Mouse (Mus musculus): ENCODE measurements at regions not wholly inside any gene's neighbourhood (a gene's known extent, or its start where the extent isn't known, plus 50 kb on each side); places are given as distances from the start of the nearest gene placed in this dataset.
"Not testable (repeated sequence)": the region's sequence is repeated elsewhere in the genome, so short reads cannot be mapped to it uniquely, and the experiment has no call there.

DNA sequence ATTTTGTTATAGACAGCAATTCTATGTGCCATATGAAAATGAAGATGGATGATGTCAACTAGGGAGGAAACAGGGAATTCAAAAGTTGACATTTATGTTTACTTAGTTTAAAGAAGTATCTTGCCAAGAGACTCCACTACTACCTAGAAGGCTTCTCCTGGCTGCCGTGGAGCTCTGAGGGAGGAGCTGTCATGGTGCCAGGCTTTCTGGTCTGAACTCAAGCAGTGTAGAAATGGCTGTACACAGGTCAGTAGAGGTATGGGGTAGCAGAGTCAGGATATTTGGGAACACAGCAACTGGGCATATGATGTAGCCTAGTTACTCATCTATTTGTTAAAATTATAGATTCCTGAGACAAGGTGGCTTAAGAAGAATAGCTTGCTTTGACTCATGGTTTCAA is 341.4 kb upstream of the Zfp703 start:
- H3K36me3 ChIP-seq (ENCODE audit: control insufficient read depth, insufficient read depth, low read length) = no peaks in the 10 kb centered on the region
- no peaks in the 10 kb centered on the region for H3K4me1 ChIP-seq (ENCODE audit: control insufficient read depth, insufficient read depth, low read length)
- no peak overlapping the region for H3K9ac ChIP-seq (ENCODE audit: low read depth, low read length)
- H3K4me2 ChIP-seq = no peak overlapping the region
- H3K4me3 ChIP-seq (ENCODE audit: low read depth, low read length) = no peak overlapping the region
- ATAC-seq (replicated peaks; ENCODE audit: insufficient number of reproducible peaks, low FRiP score, low TSS enrichment) = no peak
- H3K9me3 ChIP-seq (replicated peaks; ENCODE audit: control insufficient read depth, low read length) = no peaks in the 10 kb centered on the region
- H3K27ac ChIP-seq (ENCODE audit: low read depth, low read length) = no peak overlapping the region
- H3K27me3 ChIP-seq (ENCODE audit: control insufficient read depth, insufficient read depth, low read length) = no peaks in the 10 kb centered on the region; the same call in 1 of the 2 replicates
- 63% methylated on average over 1 of the region's 1 CpGs for WGBS (ENCODE audit: insufficient replicate concordance)

DNA sequence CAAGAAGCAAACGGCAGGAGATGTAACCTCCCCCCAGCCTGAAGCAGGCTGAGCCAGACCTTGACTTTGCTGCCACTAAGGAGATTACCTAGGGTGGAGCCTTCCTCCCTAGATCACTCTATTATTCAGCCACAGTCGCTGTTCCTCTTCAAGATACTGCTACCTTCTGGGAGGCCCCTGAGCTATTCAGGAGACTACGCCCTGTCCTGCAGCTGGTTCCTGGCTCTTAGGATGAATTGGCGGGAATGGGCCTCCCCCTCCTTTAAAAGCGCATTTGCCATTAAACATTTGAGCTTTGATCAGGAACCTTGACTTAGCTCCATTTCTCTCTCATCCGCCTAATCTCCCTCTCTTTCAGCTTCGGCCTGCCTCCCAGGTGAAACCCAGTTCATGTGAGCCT is 331.8 kb upstream of the Zfp703 start:
- H3K4me3 ChIP-seq (ENCODE audit: low read depth, low read length); H3K36me3 ChIP-seq (ENCODE audit: control insufficient read depth, insufficient read depth, low read length); H3K4me1 ChIP-seq (ENCODE audit: control insufficient read depth, insufficient read depth, low read length); H3K27ac ChIP-seq (ENCODE audit: low read depth, low read length); H3K9ac ChIP-seq (ENCODE audit: low read depth, low read length); H3K27me3 ChIP-seq (ENCODE audit: control insufficient read depth, insufficient read depth, low read length); ATAC-seq (replicated peaks; ENCODE audit: insufficient number of reproducible peaks, low FRiP score, low TSS enrichment); H3K4me2 ChIP-seq; H3K9me3 ChIP-seq (replicated peaks; ENCODE audit: control insufficient read depth, low read length): not testable (repeated sequence)
- 74% methylated on average over 7 of the region's 7 CpGs for WGBS (ENCODE audit: insufficient replicate concordance)

DNA sequence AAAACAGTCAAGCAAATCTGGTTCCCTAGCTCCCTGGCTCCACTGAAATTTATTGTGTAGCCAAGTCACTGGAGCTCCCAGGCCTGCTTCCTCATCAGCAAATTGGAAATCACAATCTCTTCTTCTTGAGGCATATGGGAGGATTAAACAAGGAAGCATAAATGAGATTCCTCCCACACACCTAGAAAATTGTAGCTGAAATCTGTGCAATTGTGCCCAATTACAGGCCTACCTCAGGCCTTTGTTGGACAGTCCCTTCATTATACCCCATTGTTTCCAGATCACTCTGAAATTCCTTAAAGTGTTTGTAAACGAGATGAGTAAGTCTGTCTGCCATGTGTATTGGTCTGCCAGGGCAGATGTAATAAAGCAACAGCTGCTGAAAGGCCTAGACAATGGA is 326.8 kb upstream of the Zfp703 start:
- Histone ChIP-seq H3K27ac (ENCODE audit: low read depth, low read length) (no peak overlapping the region), H3K9me3 (replicated peaks; ENCODE audit: control insufficient read depth, low read length) (no peaks in the 10 kb centered on the region), H3K4me1 (ENCODE audit: control insufficient read depth, insufficient read depth, low read length) (no peaks in the 10 kb centered on the region), H3K9ac (ENCODE audit: low read depth, low read length) (no peak overlapping the region), H3K4me2 (no peak overlapping the region), H3K27me3 (ENCODE audit: control insufficient read depth, insufficient read depth, low read length) (no peaks in the 10 kb centered on the region), H3K4me3 (ENCODE audit: low read depth, low read length) (no peak overlapping the region), H3K36me3 (ENCODE audit: control insufficient read depth, insufficient read depth, low read length) (no peaks in the 10 kb centered on the region)
- 70% methylated on average over 1 of the region's 1 CpGs for WGBS (ENCODE audit: insufficient replicate concordance)
- no peak for ATAC-seq (replicated peaks; ENCODE audit: insufficient number of reproducible peaks, low FRiP score, low TSS enrichment)

DNA sequence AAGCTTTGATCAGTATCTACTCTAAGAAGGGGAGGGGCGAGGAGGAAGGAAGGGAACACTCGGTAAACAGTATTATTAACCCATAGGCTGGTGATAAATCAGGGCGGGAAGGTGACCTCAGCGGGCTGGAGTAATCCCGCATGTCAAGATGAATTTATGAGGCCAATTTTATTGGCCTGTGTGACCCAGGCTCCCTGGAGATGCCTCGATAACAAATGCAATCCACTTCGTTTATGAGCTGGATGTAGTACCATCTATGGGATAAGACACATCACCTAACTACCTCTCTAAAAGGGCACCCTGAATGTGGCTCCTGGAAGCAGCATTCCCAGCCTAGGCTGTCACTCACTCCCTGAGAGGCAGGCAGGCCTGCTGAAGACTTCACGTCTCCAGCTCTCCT is 321.2 kb upstream of the Zfp703 start:
- H3K4me3 ChIP-seq (ENCODE audit: low read depth, low read length) = no peak overlapping the region
- H3K9ac ChIP-seq (ENCODE audit: low read depth, low read length) = no peak overlapping the region
- H3K27me3 ChIP-seq (ENCODE audit: control insufficient read depth, insufficient read depth, low read length) = no peaks in the 10 kb centered on the region
- H3K4me1 ChIP-seq (ENCODE audit: control insufficient read depth, insufficient read depth, low read length) = no peaks in the 10 kb centered on the region
- no peaks in the 10 kb centered on the region for H3K36me3 ChIP-seq (ENCODE audit: control insufficient read depth, insufficient read depth, low read length)
- H3K9me3 ChIP-seq (replicated peaks; ENCODE audit: control insufficient read depth, low read length) = no peaks in the 10 kb centered on the region
- H3K27ac ChIP-seq (ENCODE audit: low read depth, low read length) = no peak overlapping the region
- no peak overlapping the region for H3K4me2 ChIP-seq
- 63% methylated on average over 8 of the region's 8 CpGs for WGBS (ENCODE audit: insufficient replicate concordance)
- ATAC-seq (replicated peaks; ENCODE audit: insufficient number of reproducible peaks, low FRiP score, low TSS enrichment) = no peak

DNA sequence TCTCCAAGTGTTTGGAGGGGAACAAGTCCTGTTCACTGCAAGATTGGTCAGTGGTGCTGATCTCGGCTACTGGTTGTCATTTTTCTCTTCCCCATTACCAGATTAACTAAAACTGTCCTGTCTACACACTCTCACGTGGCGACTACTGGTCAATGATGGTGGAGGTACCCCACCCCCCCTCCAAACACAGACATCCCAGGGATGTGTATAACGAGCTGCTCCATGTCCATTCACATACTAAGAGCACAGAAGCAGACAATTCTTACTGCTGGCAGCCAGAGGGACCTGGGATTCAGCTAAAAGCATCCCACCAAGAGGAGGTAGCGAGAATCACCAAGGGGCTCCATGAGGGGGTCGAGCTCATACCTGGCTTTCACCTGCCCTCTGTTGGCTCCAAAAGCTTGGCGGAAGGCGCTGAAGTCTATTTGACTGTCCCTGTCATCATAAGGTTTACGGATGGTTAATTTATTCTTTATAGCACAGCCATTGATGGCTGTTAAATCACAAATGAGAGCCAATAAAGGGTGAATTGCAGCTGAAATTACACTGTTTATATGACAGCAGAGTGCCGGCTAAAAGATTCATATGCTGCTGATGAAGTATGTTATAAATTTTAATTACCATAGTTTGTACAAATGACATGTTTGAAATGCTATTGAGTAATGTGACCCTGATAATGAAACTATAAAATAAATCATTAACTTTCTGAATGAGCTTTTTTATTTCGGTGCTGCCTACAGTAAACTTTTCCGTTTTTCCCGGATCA is 320.6 kb upstream of the Zfp703 start:
- 77% methylated on average over 13 of the region's 13 CpGs for WGBS (ENCODE audit: insufficient replicate concordance)
- Histone ChIP-seq H3K4me2 (no peak overlapping the region), H3K9me3 (replicated peaks; ENCODE audit: control insufficient read depth, low read length) (no peaks in the 10 kb centered on the region), H3K4me1 (ENCODE audit: control insufficient read depth, insufficient read depth, low read length) (no peaks in the 10 kb centered on the region), H3K27ac (ENCODE audit: low read depth, low read length) (no peak overlapping the region), H3K36me3 (ENCODE audit: control insufficient read depth, insufficient read depth, low read length) (no peaks in the 10 kb centered on the region), H3K27me3 (ENCODE audit: control insufficient read depth, insufficient read depth, low read length) (no peaks in the 10 kb centered on the region), H3K4me3 (ENCODE audit: low read depth, low read length) (no peak overlapping the region), H3K9ac (ENCODE audit: low read depth, low read length) (no peak overlapping the region)
- no peak for ATAC-seq (replicated peaks; ENCODE audit: insufficient number of reproducible peaks, low FRiP score, low TSS enrichment)

DNA sequence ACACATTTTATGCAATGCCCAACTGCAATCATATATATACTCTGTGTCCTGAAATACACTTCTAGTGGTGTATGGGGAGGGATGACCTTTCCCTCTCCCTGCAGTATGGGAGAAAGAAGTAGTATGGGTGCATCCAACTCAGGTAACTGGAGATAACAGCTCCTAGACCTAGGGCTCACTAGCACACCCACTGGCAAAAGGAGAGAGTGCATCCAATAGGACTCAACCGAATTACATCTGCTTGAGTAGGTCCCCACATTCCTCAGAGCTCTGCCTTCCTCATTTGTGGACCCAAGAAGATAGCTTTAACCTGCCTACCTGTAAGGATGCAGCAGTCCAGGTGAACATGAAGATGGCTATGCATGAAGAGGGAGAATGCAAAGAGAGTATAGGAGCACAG is 317.7 kb upstream of the Zfp703 start:
- H3K27me3 ChIP-seq (ENCODE audit: control insufficient read depth, insufficient read depth, low read length) = no peaks in the 10 kb centered on the region
- no peaks in the 10 kb centered on the region for H3K9me3 ChIP-seq (replicated peaks; ENCODE audit: control insufficient read depth, low read length)
- H3K27ac ChIP-seq (ENCODE audit: low read depth, low read length) = no peak overlapping the region
- ATAC-seq (replicated peaks; ENCODE audit: insufficient number of reproducible peaks, low FRiP score, low TSS enrichment) = no peak
- no peaks in the 10 kb centered on the region for H3K36me3 ChIP-seq (ENCODE audit: control insufficient read depth, insufficient read depth, low read length)
- H3K4me1 ChIP-seq (ENCODE audit: control insufficient read depth, insufficient read depth, low read length) = no peaks in the 10 kb centered on the region
- no peak overlapping the region for H3K9ac ChIP-seq (ENCODE audit: low read depth, low read length)
- H3K4me3 ChIP-seq (ENCODE audit: low read depth, low read length) = no peak overlapping the region
- 40% methylated on average over 1 of the region's 1 CpGs for WGBS (ENCODE audit: insufficient replicate concordance)
- no peak overlapping the region for H3K4me2 ChIP-seq

DNA sequence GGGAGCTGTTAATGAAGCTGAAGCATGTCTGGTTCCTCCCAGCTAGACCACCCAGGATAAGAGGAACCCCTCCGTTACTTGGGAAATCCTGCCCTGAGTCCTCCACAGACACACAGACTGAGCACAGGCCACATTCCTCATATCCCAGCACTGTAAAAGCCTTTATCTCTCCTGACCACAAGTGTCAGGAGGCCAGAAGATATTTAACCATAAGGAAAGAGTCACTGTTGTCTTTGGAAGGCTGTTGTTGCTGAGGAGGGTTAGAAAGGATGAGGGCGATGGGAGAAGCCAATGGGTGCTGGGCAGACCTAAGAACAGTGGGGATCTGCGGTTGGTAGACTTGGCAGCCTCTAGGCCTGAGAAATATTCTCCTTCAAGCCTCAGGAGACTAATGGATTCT is 307.6 kb upstream of the Zfp703 start:
- H3K4me3 ChIP-seq (ENCODE audit: low read depth, low read length) = no peak overlapping the region
- no peak overlapping the region for H3K27ac ChIP-seq (ENCODE audit: low read depth, low read length)
- ATAC-seq (replicated peaks; ENCODE audit: insufficient number of reproducible peaks, low FRiP score, low TSS enrichment) = no peak
- no peaks in the 10 kb centered on the region for H3K36me3 ChIP-seq (ENCODE audit: control insufficient read depth, insufficient read depth, low read length)
- H3K4me2 ChIP-seq = no peak overlapping the region
- H3K9ac ChIP-seq (ENCODE audit: low read depth, low read length) = no peak overlapping the region
- H3K27me3 ChIP-seq (ENCODE audit: control insufficient read depth, insufficient read depth, low read length) = no peaks in the 10 kb centered on the region
- 52% methylated on average over 3 of the region's 3 CpGs for WGBS (ENCODE audit: insufficient replicate concordance)
- no peaks in the 10 kb centered on the region for H3K4me1 ChIP-seq (ENCODE audit: control insufficient read depth, insufficient read depth, low read length)
- H3K9me3 ChIP-seq (replicated peaks; ENCODE audit: control insufficient read depth, low read length) = no peaks in the 10 kb centered on the region

DNA sequence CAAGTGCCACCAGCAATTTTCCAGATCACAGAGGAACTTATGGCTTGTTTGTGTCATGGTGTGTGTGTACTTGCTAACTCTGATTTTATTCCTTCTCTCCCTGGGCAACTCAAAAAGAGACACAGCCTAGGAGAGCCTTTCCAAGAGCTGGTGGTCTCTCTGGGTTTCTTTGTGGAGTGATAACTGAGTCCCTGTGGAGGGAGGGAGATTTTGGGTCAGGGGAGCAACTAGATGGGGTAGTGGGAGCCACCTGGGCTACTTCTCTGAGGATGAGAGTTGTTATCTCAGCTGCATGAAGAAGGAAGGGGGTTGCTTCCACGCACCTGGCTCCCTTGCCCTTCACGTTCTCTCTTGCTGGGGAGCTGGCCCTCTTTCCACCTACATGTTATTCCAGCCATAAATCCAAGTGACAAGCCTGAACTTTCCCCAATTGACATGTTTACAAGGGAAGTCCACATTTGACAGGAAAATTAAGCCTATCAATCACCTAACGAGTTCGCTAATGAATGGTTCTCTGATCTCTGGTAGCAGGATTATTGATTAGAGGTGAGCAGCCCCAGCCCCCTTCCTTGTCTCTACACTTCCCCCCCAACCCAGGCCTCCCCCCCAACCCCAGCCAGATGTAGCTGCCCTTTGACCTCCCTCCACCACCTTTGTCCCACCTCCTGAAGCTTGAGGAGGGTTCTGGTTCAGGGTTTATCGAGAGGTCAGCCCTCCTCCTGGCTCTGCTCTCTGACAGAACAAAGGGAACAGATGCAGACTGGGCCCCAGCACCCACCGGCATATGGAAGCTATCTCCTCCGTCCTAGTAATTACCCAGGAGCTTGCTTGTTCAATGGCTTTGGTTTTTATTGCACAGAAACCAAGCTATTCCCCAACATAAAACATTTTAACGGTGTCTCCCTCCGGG is 304.4 kb upstream of the Zfp703 start:
- H3K4me3 ChIP-seq (ENCODE audit: low read depth, low read length) = no peak overlapping the region
- 39% methylated on average over 9 of the region's 9 CpGs for WGBS (ENCODE audit: insufficient replicate concordance)
- H3K36me3 ChIP-seq (ENCODE audit: control insufficient read depth, insufficient read depth, low read length) = no peaks in the 10 kb centered on the region
- no peak overlapping the region for H3K9ac ChIP-seq (ENCODE audit: low read depth, low read length)
- H3K27ac ChIP-seq (ENCODE audit: low read depth, low read length) = no peak overlapping the region
- H3K27me3 ChIP-seq (ENCODE audit: control insufficient read depth, insufficient read depth, low read length) = 0 out of 2 replicates have a peak, but pooled peaks cover 3% of the 10 kb centered on the region
- H3K4me1 ChIP-seq (ENCODE audit: control insufficient read depth, insufficient read depth, low read length) = no peaks in the 10 kb centered on the region
- no peak overlapping the region for H3K4me2 ChIP-seq
- ATAC-seq (replicated peaks; ENCODE audit: insufficient number of reproducible peaks, low FRiP score, low TSS enrichment) = no peak
- H3K9me3 ChIP-seq (replicated peaks; ENCODE audit: control insufficient read depth, low read length) = no peaks in the 10 kb centered on the region
